Mouse (Mus musculus): ENCODE data around the gene Knstrn. TPM values are rescaled to one million over a fixed set of nuclear protein-coding genes. Genes with fewer than 3 reads are reported as not detected.

The Knstrn gene
- polyA plus RNA-seq, 1 experiment, result 126 TPM

GRCm38 (mm10) chr2:118881019-118881418 is 67.2 kb downstream of the Knstrn start:
- Histone ChIP-seq H3K4me3 (ENCODE audit: control insufficient read depth, low read depth, low read length) (no peak overlapping the region), H3K4me1 (ENCODE audit: control insufficient read depth, insufficient read depth, low read length) (peaks cover 4% of the 10 kb centered on the region), H3K27ac (ENCODE audit: control insufficient read depth, insufficient read depth, low read depth, low read length) (0 out of 2 replicates have a peak overlapping the region, but pooled peaks have one; percentile 23), H3K27me3 (ENCODE audit: control insufficient read depth, insufficient read depth, low read length) (no peaks in the 10 kb centered on the region), H3K36me3 (ENCODE audit: control insufficient read depth, insufficient read depth, low read length) (no peaks in the 10 kb centered on the region)
- no peak for TF ChIP-seq CTCF (IDR thresholded peaks at IDR 0.05; ENCODE audit: control insufficient read depth, insufficient read depth, insufficient replicate concordance, low read depth, low read length)
- TF ChIP-seq POLR2A (IDR thresholded peaks at IDR 0.05; ENCODE audit: control insufficient read depth, low read depth, low read length), result no peak

GRCm38 (mm10) chr2:118881956-118882355 is 68.2 kb downstream of the Knstrn start:
- peaks cover 4% of the 10 kb centered on the region for H3K4me1 ChIP-seq (ENCODE audit: control insufficient read depth, insufficient read depth, low read length)
- no peaks in the 10 kb centered on the region for H3K27me3 ChIP-seq (ENCODE audit: control insufficient read depth, insufficient read depth, low read length)
- H3K36me3 ChIP-seq (ENCODE audit: control insufficient read depth, insufficient read depth, low read length), result no peaks in the 10 kb centered on the region
- H3K4me3 ChIP-seq (ENCODE audit: control insufficient read depth, low read depth, low read length), result no peak overlapping the region
- H3K27ac ChIP-seq (ENCODE audit: control insufficient read depth, insufficient read depth, low read depth, low read length), result peak overlapping the region; percentile 36; the same call in 1 of the 2 replicates
- TF ChIP-seq CTCF (IDR thresholded peaks at IDR 0.05; ENCODE audit: control insufficient read depth, insufficient read depth, insufficient replicate concordance, low read depth, low read length), result no peak
- no peak for TF ChIP-seq POLR2A (IDR thresholded peaks at IDR 0.05; ENCODE audit: control insufficient read depth, low read depth, low read length)

- Histone ChIP-seq H3K36me3 (ENCODE audit: control insufficient read depth, insufficient read depth, low read length) (no peaks in the 10 kb centered on the region), H3K4me1 (ENCODE audit: control insufficient read depth, insufficient read depth, low read length) (peaks cover 4% of the 10 kb centered on the region), H3K27ac (ENCODE audit: control insufficient read depth, insufficient read depth, low read depth, low read length) (no peak overlapping the region), H3K4me3 (ENCODE audit: control insufficient read depth, low read depth, low read length) (peak overlapping the region; percentile 77), H3K27me3 (ENCODE audit: control insufficient read depth, insufficient read depth, low read length) (no peaks in the 10 kb centered on the region)
- TF ChIP-seq POLR2A (IDR thresholded peaks at IDR 0.05; ENCODE audit: control insufficient read depth, low read depth, low read length), result no peak
- peak; percentile 99 for TF ChIP-seq CTCF (IDR thresholded peaks at IDR 0.05; ENCODE audit: control insufficient read depth, insufficient read depth, insufficient replicate concordance, low read depth, low read length)
Observed at GRCm38 (mm10) chr2:118882840-118883679, 69.3 kb downstream of the Knstrn start.

- Histone ChIP-seq H3K27ac (ENCODE audit: control insufficient read depth, insufficient read depth, low read depth, low read length) (0 out of 2 replicates have a peak overlapping the region, but pooled peaks have one; percentile 15), H3K4me3 (ENCODE audit: control insufficient read depth, low read depth, low read length) (no peak overlapping the region), H3K4me1 (ENCODE audit: control insufficient read depth, insufficient read depth, low read length) (peaks cover 7% of the 10 kb centered on the region), H3K27me3 (ENCODE audit: control insufficient read depth, insufficient read depth, low read length) (no peaks in the 10 kb centered on the region), H3K36me3 (ENCODE audit: control insufficient read depth, insufficient read depth, low read length) (no peaks in the 10 kb centered on the region)
- no peak for TF ChIP-seq CTCF (IDR thresholded peaks at IDR 0.05; ENCODE audit: control insufficient read depth, insufficient read depth, insufficient replicate concordance, low read depth, low read length)
- TF ChIP-seq POLR2A (IDR thresholded peaks at IDR 0.05; ENCODE audit: control insufficient read depth, low read depth, low read length), result no peak
Observed at GRCm38 (mm10) chr2:118887440-118887839, 73.6 kb downstream of the Knstrn start.

GRCm38 (mm10) chr2:118887845-118888548 is 74.2 kb downstream of the Knstrn start:
- 0 out of 2 replicates have a peak overlapping the region, but pooled peaks have one; percentile 15 for H3K27ac ChIP-seq (ENCODE audit: control insufficient read depth, insufficient read depth, low read depth, low read length)
- H3K27me3 ChIP-seq (ENCODE audit: control insufficient read depth, insufficient read depth, low read length), result no peaks in the 10 kb centered on the region
- H3K4me1 ChIP-seq (ENCODE audit: control insufficient read depth, insufficient read depth, low read length), result peaks cover 6% of the 10 kb centered on the region
- TF ChIP-seq CTCF (IDR thresholded peaks at IDR 0.05; ENCODE audit: control insufficient read depth, insufficient read depth, insufficient replicate concordance, low read depth, low read length) (no peak), POLR2A (IDR thresholded peaks at IDR 0.05; ENCODE audit: control insufficient read depth, low read depth, low read length) (no peak; the same call in 1 of the 2 replicates)
- H3K36me3 ChIP-seq (ENCODE audit: control insufficient read depth, insufficient read depth, low read length), result no peaks in the 10 kb centered on the region
- H3K4me3 ChIP-seq (ENCODE audit: control insufficient read depth, low read depth, low read length), result no peak overlapping the region

GRCm38 (mm10) chr2:118891173-118891572 is 77.4 kb downstream of the Knstrn start:
- TF ChIP-seq CTCF (IDR thresholded peaks at IDR 0.05; ENCODE audit: control insufficient read depth, insufficient read depth, insufficient replicate concordance, low read depth, low read length) (no peak), POLR2A (IDR thresholded peaks at IDR 0.05; ENCODE audit: control insufficient read depth, low read depth, low read length) (no peak)
- Histone ChIP-seq H3K4me3 (ENCODE audit: control insufficient read depth, low read depth, low read length) (no peak overlapping the region), H3K27me3 (ENCODE audit: control insufficient read depth, insufficient read depth, low read length) (no peaks in the 10 kb centered on the region)

More at GRCm38 (mm10) chr2:118891173-118891572, 77.4 kb downstream of the Knstrn start:
- Histone ChIP-seq H3K4me1 (ENCODE audit: control insufficient read depth, insufficient read depth, low read length) (peaks cover 10% of the 10 kb centered on the region), H3K36me3 (ENCODE audit: control insufficient read depth, insufficient read depth, low read length) (no peaks in the 10 kb centered on the region), H3K27ac (ENCODE audit: control insufficient read depth, insufficient read depth, low read depth, low read length) (no peak overlapping the region)
